Mouse (Mus musculus): ENCODE data around the gene Gng10.

DNA sequence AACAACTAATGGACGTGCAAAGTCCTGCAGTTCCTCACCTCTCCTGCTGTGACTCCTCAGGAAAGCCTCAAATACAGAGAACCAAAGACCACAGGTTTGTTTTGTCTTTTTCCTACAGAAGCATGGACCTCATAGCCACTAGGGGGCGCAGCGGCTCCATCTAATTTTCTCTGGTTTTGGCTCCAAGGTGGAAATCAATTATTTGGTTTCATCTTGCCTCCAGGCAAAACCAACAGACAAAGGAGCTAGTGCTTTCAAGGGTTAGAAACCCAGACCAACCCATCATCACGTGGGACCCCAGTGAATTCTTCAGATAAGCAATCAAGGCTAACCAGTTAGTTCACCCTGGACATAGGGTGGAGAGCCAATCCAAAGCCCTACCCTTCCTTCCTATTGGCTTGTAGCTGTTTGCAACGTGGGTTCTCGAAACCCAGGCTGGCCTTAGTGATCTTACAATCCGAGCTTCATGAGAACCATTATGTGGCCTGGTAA lies 49.7 kb upstream of the Gng10 start:
- TF ChIP-seq CTCF (IDR thresholded peaks at IDR 0.05; ENCODE audit: control insufficient read depth, insufficient read depth, insufficient replicate concordance, low read depth, low read length) (no peak), POLR2A (IDR thresholded peaks at IDR 0.05; ENCODE audit: control insufficient read depth, low read depth, low read length) (no peak)

Measured in testis, adult 2 months (tissue).